Mouse (Mus musculus) kidney, embryonic 15.5 days (tissue): ENCODE results near the gene Itgb4. TPM values are rescaled to one million over a fixed set of nuclear protein-coding genes. Genes with fewer than 3 reads are reported as not detected.
A peak's percentile ranks its signal among the peaks of the same experiment; 100 is the strongest.
"Not testable (repeated sequence)": the region's sequence is repeated elsewhere in the genome, so short reads cannot be mapped to it uniquely, and the experiment has no call there.

ENCODE experiments used
- ATAC-seq: fragments of 200-750 bp; cut with Nextera tagmentation; replicated peaks from 2 replicates; pipeline ENCODE4 v1.8.0; 2017; ENCODE audit warnings: moderate TSS enrichment; ENCODE audit not compliant: low FRiP score
- H3K27ac ChIP-seq: fragments of 300-500 bp; sonication (generic); 2 replicates; pipeline ENCODE4 v1.5.1; 2015; ENCODE audit warnings: mild to moderate bottlenecking, inconsistent platforms
- H3K27me3 ChIP-seq: fragments of 300-500 bp; sonication (generic); 2 replicates; pipeline ENCODE4 v1.6.1; 2015; ENCODE audit warnings: inconsistent platforms
- H3K36me3 ChIP-seq: fragments of 300-500 bp; sonication (generic); 2 replicates; pipeline ENCODE4 v1.6.1; 2015; ENCODE audit warnings: inconsistent platforms
- H3K4me1 ChIP-seq: fragments of 300-500 bp; sonication (generic); 2 replicates; pipeline ENCODE4 v1.6.1; 2015; ENCODE audit warnings: inconsistent platforms
- H3K4me2 ChIP-seq: fragments of 300-500 bp; sonication (generic); 2 replicates; pipeline ENCODE4 v1.6.1; 2015; ENCODE audit warnings: moderate library complexity, mild to moderate bottlenecking, inconsistent platforms
- H3K4me3 ChIP-seq: fragments of 300-500 bp; sonication (generic); replicated peaks from 2 replicates; pipeline ENCODE4 v1.5.1; 2015; ENCODE audit warnings: mild to moderate bottlenecking, inconsistent platforms
- H3K9ac ChIP-seq: fragments of 300-500 bp; sonication (generic); 2 replicates; pipeline ENCODE4 v1.6.1; 2015; ENCODE audit warnings: mild to moderate bottlenecking, inconsistent platforms
- H3K9me3 ChIP-seq: fragments of 300-500 bp; sonication (generic); replicated peaks from 2 replicates; pipeline ENCODE4 v1.6.1; 2016; ENCODE audit warnings: inconsistent platforms
- WGBS: fragments of 180-500 bp; shearing (Covaris S2); methylation state at CpG from one replicate; pipeline ENCODE4 v1.1.7; 2015; ENCODE audit warnings: mixed read lengths; 5-methylcytosine and 5-hydroxymethylcytosine counted together
- polyA plus RNA-seq: library from polyadenylated mRNA; unstranded; fragments of >200 nt; fragmentation: Nextera tagmentation; extraction: Ambion mirVana; gene quantifications from 2 replicates; pipeline ENCODE4 v1.2.1, GENCODE M21; 2015

Itgb4 gene
- polyA plus RNA-seq, 1 experiment from 2014 or later = 2.7 TPM

GRCm38 (mm10) chr11:116011529-116012261, 37.2 kb downstream of the Itgb4 start:
- H3K27me3 ChIP-seq = no peaks in the 10 kb centered on the region
- H3K4me3 ChIP-seq = peak overlapping the region; percentile 78
- H3K4me2 ChIP-seq = peak overlapping the region; percentile 88
- WGBS = 19% methylated on average over 14 of the region's 14 CpGs
- H3K4me1 ChIP-seq = peaks cover 24% of the 10 kb centered on the region
- peak overlapping the region; percentile 97 for H3K27ac ChIP-seq
- no peaks in the 10 kb centered on the region for H3K9me3 ChIP-seq
- H3K9ac ChIP-seq = peak overlapping the region; percentile 84
- peaks cover 37% of the 10 kb centered on the region for H3K36me3 ChIP-seq
- ATAC-seq = no peak; the same call in 1 of the 2 replicates

- H3K36me3 ChIP-seq = peaks cover 30% of the 10 kb centered on the region
- under 1% methylated on average over 55 of the region's 55 CpGs for WGBS
- no peaks in the 10 kb centered on the region for H3K27me3 ChIP-seq
- H3K4me1 ChIP-seq = peaks cover 20% of the 10 kb centered on the region
- no peaks in the 10 kb centered on the region for H3K9me3 ChIP-seq
- peak within 1 kb of the TSS; percentile 84 for H3K9ac ChIP-seq
- peak within 1 kb of the TSS; percentile 78 for H3K4me3 ChIP-seq
- peak within 1 kb of the TSS; percentile 88 for H3K4me2 ChIP-seq
- peak; percentile 93 for ATAC-seq
- H3K27ac ChIP-seq = peak within 1 kb of the TSS; percentile 97
Measured at GRCm38 (mm10) chr11:116012262-116012947, 37.9 kb downstream of the Itgb4 start, which contains the start of gene Galk1. Gene Galk1, minus strand, starts transcription at chr11:116012719.

- H3K4me2 ChIP-seq = no peak overlapping the region
- H3K4me3 ChIP-seq = no peak overlapping the region
- no peak overlapping the region for H3K9ac ChIP-seq
- WGBS = 60% methylated on average over 8 of the region's 8 CpGs
- H3K4me1 ChIP-seq = peaks cover 20% of the 10 kb centered on the region
- no peaks in the 10 kb centered on the region for H3K27me3 ChIP-seq
- no peaks in the 10 kb centered on the region for H3K9me3 ChIP-seq
- peak overlapping the region; percentile 9; the same call in 1 of the 2 replicates for H3K27ac ChIP-seq
- H3K36me3 ChIP-seq = peaks cover 8% of the 10 kb centered on the region; the same call in 1 of the 2 replicates
- no peak for ATAC-seq
Measured at GRCm38 (mm10) chr11:116014821-116015220, 40.3 kb downstream of the Itgb4 start.

- ATAC-seq = peak; percentile 16; the same call in 1 of the 2 replicates
- Histone ChIP-seq H3K4me2 (no peak overlapping the region), H3K9ac (no peak overlapping the region), H3K4me1 (peaks cover 10% of the 10 kb centered on the region), H3K36me3 (peaks cover 15% of the 10 kb centered on the region), H3K27me3 (no peaks in the 10 kb centered on the region), H3K4me3 (no peak overlapping the region; the same call in 1 of the 2 replicates), H3K9me3 (no peaks in the 10 kb centered on the region), H3K27ac (no peak overlapping the region)
- WGBS = 35% methylated on average over 6 of the region's 6 CpGs
Measured at GRCm38 (mm10) chr11:116018106-116018505, 43.6 kb downstream of the Itgb4 start.

GRCm38 (mm10) chr11:116018867-116019266, 44.4 kb downstream of the Itgb4 start:
- H3K27me3 ChIP-seq, H3K27ac ChIP-seq, H3K4me3 ChIP-seq, ATAC-seq, H3K9me3 ChIP-seq, H3K4me2 ChIP-seq, H3K9ac ChIP-seq, H3K4me1 ChIP-seq: not testable (repeated sequence)
- H3K36me3 ChIP-seq = peaks cover 15% of the 10 kb centered on the region
- WGBS = 85% methylated on average over 4 of the region's 4 CpGs

GRCm38 (mm10) chr11:116019360-116019791, 44.9 kb downstream of the Itgb4 start:
- Histone ChIP-seq H3K4me3 (no peak overlapping the region), H3K9me3 (no peaks in the 10 kb centered on the region), H3K27ac (peak overlapping the region; percentile 10; the same call in 1 of the 2 replicates), H3K36me3 (peaks cover 15% of the 10 kb centered on the region), H3K27me3 (no peaks in the 10 kb centered on the region), H3K9ac (no peak overlapping the region), H3K4me2 (no peak overlapping the region), H3K4me1 (peaks cover 9% of the 10 kb centered on the region; the same call in 1 of the 2 replicates)
- 30% methylated on average over 1 of the region's 1 CpGs for WGBS
- no peak for ATAC-seq

- no peak overlapping the region for H3K4me3 ChIP-seq
- peaks cover 15% of the 10 kb centered on the region for H3K36me3 ChIP-seq
- H3K9ac ChIP-seq = no peak overlapping the region
- ATAC-seq = no peak
- H3K27me3 ChIP-seq = no peaks in the 10 kb centered on the region
- H3K9me3 ChIP-seq = no peaks in the 10 kb centered on the region
- H3K27ac ChIP-seq = peak overlapping the region; percentile 45
- no peak overlapping the region for H3K4me2 ChIP-seq
- H3K4me1 ChIP-seq = peaks cover 9% of the 10 kb centered on the region; the same call in 1 of the 2 replicates
- 77% methylated on average over 2 of the region's 2 CpGs for WGBS
Measured at GRCm38 (mm10) chr11:116019976-116020411, 45.5 kb downstream of the Itgb4 start.

GRCm38 (mm10) chr11:116020519-116020922, 46.0 kb downstream of the Itgb4 start:
- H3K4me3 ChIP-seq = no peak overlapping the region
- no peak overlapping the region for H3K4me2 ChIP-seq
- H3K4me1 ChIP-seq = peaks cover 9% of the 10 kb centered on the region; the same call in 1 of the 2 replicates
- H3K9me3 ChIP-seq = no peaks in the 10 kb centered on the region
- ATAC-seq = no peak
- H3K9ac ChIP-seq = no peak overlapping the region
- H3K27me3 ChIP-seq = no peaks in the 10 kb centered on the region
- H3K27ac ChIP-seq = peak overlapping the region; percentile 45
- H3K36me3 ChIP-seq = peaks cover 15% of the 10 kb centered on the region
- 50% methylated on average over 1 of the region's 1 CpGs for WGBS

GRCm38 (mm10) chr11:116021328-116022220, 47.1 kb downstream of the Itgb4 start:
- H3K4me3 ChIP-seq = peak overlapping the region; percentile 97
- H3K36me3 ChIP-seq = peaks cover 15% of the 10 kb centered on the region
- no peaks in the 10 kb centered on the region for H3K9me3 ChIP-seq
- no peaks in the 10 kb centered on the region for H3K27me3 ChIP-seq
- peak overlapping the region; percentile 11; the same call in 1 of the 2 replicates for H3K27ac ChIP-seq
- H3K4me1 ChIP-seq = peaks cover 9% of the 10 kb centered on the region; the same call in 1 of the 2 replicates
- no peak for ATAC-seq
- H3K9ac ChIP-seq = no peak overlapping the region
- H3K4me2 ChIP-seq = peak overlapping the region; percentile 53
- WGBS = 80% methylated on average over 6 of the region's 6 CpGs

- Histone ChIP-seq H3K4me3 (peak overlapping the region; percentile 97), H3K9ac (0 out of 2 replicates have a peak overlapping the region, but pooled peaks have one; percentile 3), H3K9me3 (no peaks in the 10 kb centered on the region), H3K4me2 (peak overlapping the region; percentile 53), H3K27ac (no peak overlapping the region), H3K36me3 (peaks cover 15% of the 10 kb centered on the region), H3K27me3 (no peaks in the 10 kb centered on the region), H3K4me1 (peaks cover 9% of the 10 kb centered on the region; the same call in 1 of the 2 replicates)
- no peak for ATAC-seq
- WGBS = 58% methylated on average over 4 of the region's 4 CpGs
Measured at GRCm38 (mm10) chr11:116022256-116022780, 47.8 kb downstream of the Itgb4 start.
